Mouse (Mus musculus): ENCODE results near the gene Col15a1.

GRCm38 (mm10) chr4:47330378-47331052 lies 122.6 kb downstream of the Col15a1 start:
- TF ChIP-seq POLR2A (IDR thresholded peaks at IDR 0.05; ENCODE audit: control insufficient read depth, extremely low read depth, insufficient read depth, low read length, poor library complexity) (no peak), CTCF (IDR thresholded peaks at IDR 0.05; ENCODE audit: borderline replicate concordance, control insufficient read depth, extremely low read depth, insufficient read depth, low read length, poor library complexity) (no peak)
